ENCODE assay signal across 8 mouse cellular contexts in the genomic region with DNA sequence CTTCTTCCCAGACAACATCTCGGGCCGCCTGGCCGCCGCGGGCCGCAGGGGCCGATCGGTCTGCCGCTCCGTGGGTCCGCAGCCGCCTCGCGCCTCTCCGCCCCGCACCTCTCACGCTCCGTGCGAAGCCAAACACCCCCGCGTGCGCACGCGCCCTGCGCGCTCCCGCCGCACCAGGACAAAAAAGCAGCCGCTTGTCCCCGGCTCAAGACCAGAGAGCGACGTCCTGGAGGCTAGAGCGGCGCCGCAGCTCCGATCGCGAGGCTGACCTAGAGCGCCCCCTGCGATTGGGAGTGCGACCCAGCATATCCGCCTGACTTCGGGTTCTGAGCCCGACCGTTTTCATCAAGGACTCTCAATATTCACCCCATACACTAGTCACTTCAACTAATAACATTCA. TPM values are rescaled to one million over a fixed set of nuclear protein-coding genes. Genes with fewer than 3 reads are reported as not detected.
A peak's percentile ranks its signal among the peaks of the same experiment; 100 is the strongest.
DNase-seq lines count a peak whose midpoint lies in the region; ATAC-seq lines count a peak whose summit lies in the region.

Gene Kdm1a (minus strand): TSS at position 156 of the 400 bp plus-strand sequence.

- intact Hi-C loops in gastrocnemius, postnatal 14 days (cut with DNase I; ENCODE audit: low total_unique reads) = no loop called here
- intact Hi-C loops in left cerebral cortex, postnatal 10 days (cut with DNase I) = loop anchor here (5.0 kb wide), 1 partner anchor 145 kb away; no protein-coding TSS in a partner anchor

- peak; percentile 85 for ATAC-seq in inflammation-experienced regulatory T-cells, adult 6 months
- peak; percentile 89 for ATAC-seq in megakaryocyte-erythroid progenitor cell, adult 5-6 weeks (replicated peaks; ENCODE audit: low FRiP score, low TSS enrichment, poor library complexity, severe bottlenecking)

- peak; percentile 94 to 98 for DNase-seq in adrenal gland, adult (ENCODE audit: inconsistent age in 2 of 2, low spot score in 1 of 2)
- DNase-seq in embryo, embryonic 10.5 days (ENCODE audit: low spot score) = peak; percentile 96
- DNase-seq in gastrocnemius, postnatal 14 days = peak; percentile 94
- DNase-seq in left cerebral cortex, postnatal 10 days (ENCODE audit: extremely low spot score in 1 of 2, low spot score in 2 of 2) = peak; percentile 90 to 96
- DNase-seq in right cerebral cortex, postnatal 25 days = peak; percentile 94
- DNase-seq in urinary bladder, postnatal 4 days (ENCODE audit: low spot score in 2 of 2) = peak; percentile 91 to 95

RNA-seq across cellular contexts. Expression of gene Kdm1a, which starts in this region (rescaled TPM):
- total RNA-seq in gastrocnemius, postnatal 14 days (2021) = 10 to 100 TPM; 20.4 to 21.0 TPM
- 10 to 100 TPM; 12.3 to 23.7 (median 23.2) TPM for polyA plus RNA-seq in inflammation-experienced regulatory T-cells, adult 6 months (2017; shearing (Covaris generic))
- total RNA-seq in left cerebral cortex, postnatal 10 days (2021) = 100 to 1,000 TPM; 128 to 139 TPM
- total RNA-seq in megakaryocyte-erythroid progenitor cell, adult 5-6 weeks (2014; fragmentation: Nextera tagmentation) = 61.6 and 68.5 TPM in 2 replicates
- total RNA-seq in megakaryocyte-erythroid progenitor cell, adult 5-6 weeks (2017) = 60.7 and 91.5 TPM in 2 replicates

Comparison
In these comparisons a context has a peak if more than half of its experiments do, and no peak if none do; other contexts are left out.
1. Peak in every context shown above with its lines: DNase-seq and ATAC-seq.